Mouse (Mus musculus) left cerebral cortex, postnatal 14 days (tissue): ENCODE data around the gene Sp1. TPM values are rescaled to one million over a fixed set of nuclear protein-coding genes. Genes with fewer than 3 reads are reported as not detected.

ENCODE experiments used
- DNase-seq, 2 experiments: peaks; one replicate each; pipeline ENCODE4 v3.0.0; 2021 to 2022; ENCODE audit warnings: low spot score in 2 of 2, mixed read lengths in 1 of 2
- intact Hi-C: fragments of 180-260 bp; cut with DNase I; formaldehyde crosslinking; loops from one replicate; pipeline ENCODE4 v1.15.1; 2025
- long read RNA-seq, 2 experiments: library from polyadenylated mRNA; stranded (forward); transcript quantifications; one replicate each; pipeline ENCODE4 v2.0.0; 2021
- total RNA-seq, 2 experiments: library from RNA; stranded (reverse); gene quantifications; 2 replicates each; pipeline ENCODE4 v1.2.3; 2021

Gene Sp1
- total RNA-seq, result 10 to 100 TPM; 23.2 to 24.5 TPM
- long read RNA-seq, experiment 1, partial matches to known transcripts, result 0 of 1 reads
- long read RNA-seq, experiment 1, other reads (novel, unspliced or antisense), result 1 of 1 reads
- long read RNA-seq, experiment 2, partial matches to known transcripts, result 0 of 2 reads
- long read RNA-seq, experiment 2, other reads (novel, unspliced or antisense), result 2 of 2 reads

DNA sequence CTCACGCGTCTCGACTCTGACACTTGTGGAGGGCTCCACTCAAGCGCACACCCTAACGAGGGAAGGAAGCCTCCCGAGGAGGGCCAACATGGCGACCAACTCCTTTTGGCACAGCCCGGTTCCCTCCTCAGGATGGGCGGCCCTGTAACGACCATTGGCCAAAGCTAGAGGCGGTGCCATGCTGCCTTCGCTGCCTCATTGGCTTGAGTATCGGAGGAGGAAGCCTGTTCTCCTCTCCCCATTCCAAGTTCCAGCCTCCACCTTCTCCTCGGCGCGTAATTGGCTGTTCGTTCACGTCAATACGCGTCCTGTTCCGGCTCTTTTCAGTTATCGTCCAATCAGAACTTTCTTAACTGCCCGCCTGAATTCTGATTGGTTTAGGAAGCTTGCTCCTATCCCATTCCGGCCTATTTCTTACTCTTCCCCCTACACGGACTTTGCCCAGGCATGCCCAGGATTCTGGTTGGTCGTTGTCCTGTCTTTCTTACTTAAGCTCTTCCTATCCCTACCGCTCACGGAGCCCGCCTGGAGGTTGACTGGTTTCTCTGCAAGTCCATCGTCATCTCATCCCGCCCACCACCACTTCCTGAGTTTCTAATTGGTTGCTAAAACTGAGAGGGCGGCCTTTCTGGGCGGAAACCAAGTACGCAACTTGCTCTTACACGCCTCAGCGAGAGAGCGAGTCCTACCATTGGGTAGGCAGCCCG is at the start of gene Sp1:
Gene Sp1, plus strand, starts transcription at position 655 of the 707 bp plus-strand sequence.
- peak; percentile 99 to 100 for DNase-seq
- intact Hi-C loops, result no loop called here

DNA sequence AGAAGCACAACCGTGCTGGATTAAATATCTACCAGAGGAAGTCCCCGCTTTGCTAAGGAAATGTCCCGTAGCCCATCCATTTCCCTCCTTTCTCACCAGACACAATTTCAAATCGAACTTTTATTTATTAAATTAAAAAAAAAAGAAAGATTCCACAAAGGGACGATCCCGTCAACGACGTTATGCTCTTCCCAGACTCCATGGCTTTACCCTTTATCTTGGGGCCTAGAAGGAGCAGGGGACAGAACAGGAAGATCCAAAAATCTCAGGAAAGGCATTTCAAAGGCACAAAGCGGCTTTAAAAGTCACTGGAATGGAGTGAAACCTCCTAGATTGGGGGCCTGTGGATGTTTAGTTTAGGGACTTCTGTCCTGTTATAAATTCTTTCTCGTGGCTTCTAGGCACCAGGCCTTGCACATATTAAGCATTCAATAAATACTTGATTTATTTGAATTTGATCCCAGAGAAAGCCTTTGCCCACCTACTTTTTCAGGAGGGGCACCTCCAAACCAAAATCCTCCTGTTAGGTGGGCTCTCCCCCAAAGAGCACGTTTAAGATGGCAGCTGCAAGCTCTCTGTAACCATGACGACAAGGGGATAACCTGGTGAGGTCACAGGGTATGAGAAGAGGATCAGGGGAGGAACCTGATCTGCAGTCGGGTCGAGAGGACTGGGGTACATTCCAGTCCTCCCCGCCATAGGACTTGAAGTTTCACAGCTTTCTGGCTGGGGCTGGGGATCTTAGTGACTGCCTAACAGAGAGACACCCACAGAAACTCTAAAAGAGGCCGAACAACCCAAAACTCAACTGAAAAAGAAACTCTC is 49.2 kb upstream of the Sp1 start:
- DNase-seq, result no peak
- intact Hi-C loops, result no loop called here

GRCm38 (mm10) chr15:102358126-102358525 is 47.8 kb upstream of the Sp1 start:
- intact Hi-C loops, result no loop called here
- no peak for DNase-seq

- no peak for DNase-seq
- intact Hi-C loops, result no loop called here
Measured at GRCm38 (mm10) chr15:102358834-102359233, 47.1 kb upstream of the Sp1 start.

DNA sequence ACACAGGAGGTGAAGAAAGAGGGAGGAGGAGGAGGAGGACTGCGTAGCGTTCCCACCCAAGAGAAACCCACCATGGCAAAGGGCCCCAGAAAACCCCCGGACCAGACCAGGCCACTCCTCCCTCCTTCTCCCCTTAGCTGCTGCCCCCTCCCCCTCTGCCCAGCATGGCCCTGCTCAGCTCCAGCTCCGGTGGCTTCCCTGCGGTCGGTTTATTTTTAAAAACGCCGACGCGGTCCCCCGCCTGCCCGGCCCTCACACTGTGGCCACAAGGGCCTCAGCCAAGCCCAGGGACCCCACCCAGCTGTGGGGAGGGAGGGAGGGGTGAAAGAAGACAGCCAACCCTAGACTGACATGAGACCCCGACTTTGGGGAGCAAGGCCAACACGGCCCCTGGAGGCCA is 43.3 kb upstream of the Sp1 start:
- DNase-seq, result no peak
- intact Hi-C loops, result no loop called here

- intact Hi-C loops, result no loop called here
- no peak for DNase-seq
Measured at GRCm38 (mm10) chr15:102364678-102365077, 41.3 kb upstream of the Sp1 start.

DNA sequence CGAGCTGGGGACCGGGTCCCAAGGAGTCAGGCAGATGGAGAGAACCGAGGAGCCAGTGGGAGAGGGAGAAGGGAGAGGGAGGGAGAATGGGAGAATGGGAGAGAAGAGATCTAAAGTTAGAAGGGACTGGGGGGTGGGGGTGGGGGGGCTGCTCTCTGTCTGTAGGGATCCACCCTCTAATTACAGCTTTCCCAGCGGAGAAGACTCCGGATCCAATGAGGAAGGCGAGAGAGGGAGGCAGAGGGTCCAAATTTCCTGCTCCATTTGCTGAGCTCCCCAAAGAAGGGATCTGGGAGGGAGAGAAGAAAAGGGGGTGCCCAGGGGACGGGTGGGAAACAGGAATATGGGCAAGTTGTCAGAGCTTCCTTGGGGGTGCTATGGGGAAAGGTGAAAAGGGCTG is 39.7 kb upstream of the Sp1 start:
- no peak for DNase-seq
- intact Hi-C loops, result no loop called here

- DNase-seq, result no peak
- intact Hi-C loops, result no loop called here
Measured at GRCm38 (mm10) chr15:102366733-102367344, 39.1 kb upstream of the Sp1 start, which contains the start of gene Sp7. TSS of gene Sp7 (minus strand) at chr15:102367182.

DNA sequence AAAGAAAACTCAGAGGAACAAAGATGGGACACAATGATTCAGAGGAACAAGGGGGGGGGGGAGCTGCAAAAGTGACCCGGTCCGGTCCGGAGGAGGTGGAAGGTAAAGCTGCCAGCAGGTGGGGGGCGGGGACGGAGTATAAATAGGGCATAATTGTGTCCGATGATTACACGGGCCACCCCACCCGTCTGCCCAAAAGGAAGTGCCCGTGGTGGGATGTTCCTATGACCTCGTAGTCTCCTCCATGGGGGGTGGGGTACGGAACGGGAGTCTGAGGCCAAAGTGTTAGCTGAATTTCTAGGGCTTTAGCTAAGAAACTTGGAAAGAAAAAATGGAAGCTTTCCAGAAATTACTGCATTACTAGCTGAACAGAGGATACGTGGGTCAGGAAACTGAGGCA is 36.0 kb upstream of the Sp1 start:
- DNase-seq, result no peak
- intact Hi-C loops, result no loop called here

GRCm38 (mm10) chr15:102370727-102371126 is 35.2 kb upstream of the Sp1 start:
- DNase-seq, result no peak
- intact Hi-C loops, result no loop called here

DNA sequence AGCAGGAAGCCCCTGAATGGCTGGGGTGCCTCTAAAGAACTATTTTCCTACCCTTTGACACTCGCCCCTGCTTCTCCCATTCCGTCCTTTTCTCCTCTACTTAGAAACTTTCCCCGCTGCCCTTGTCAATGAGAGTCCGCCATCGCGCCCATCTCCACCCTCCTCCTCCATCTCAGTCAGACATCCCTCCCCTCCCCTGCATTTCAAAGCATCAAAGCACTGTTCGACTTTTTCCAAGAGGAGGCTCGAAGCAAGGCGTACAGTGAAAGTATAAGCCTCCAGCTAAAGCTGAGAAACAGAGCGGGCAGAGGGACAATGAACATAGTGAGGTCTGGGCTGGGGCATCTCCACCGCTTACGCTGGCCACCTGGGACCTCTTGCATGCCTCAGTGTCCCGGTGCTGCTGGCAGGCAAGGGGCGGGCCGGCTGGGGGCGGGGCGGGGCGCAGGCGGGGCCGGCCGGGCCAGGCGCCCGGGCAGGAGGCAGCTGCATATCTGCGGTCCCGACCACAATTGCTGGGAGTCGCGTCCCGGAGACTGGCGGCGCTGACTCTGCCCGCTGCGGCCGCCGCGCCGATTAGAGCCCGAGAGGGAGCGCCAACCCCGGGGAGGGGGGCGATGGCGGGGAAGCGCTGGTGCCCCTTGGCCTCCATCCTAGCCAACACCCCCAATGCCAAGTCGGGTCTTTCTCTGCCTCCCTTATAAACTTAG is 29.3 kb upstream of the Sp1 start:
- no peak for DNase-seq
- intact Hi-C loops, result loop anchor here (2.0 kb wide), 1 partner anchor 22 kb away; no protein-coding TSS in a partner anchor

DNA sequence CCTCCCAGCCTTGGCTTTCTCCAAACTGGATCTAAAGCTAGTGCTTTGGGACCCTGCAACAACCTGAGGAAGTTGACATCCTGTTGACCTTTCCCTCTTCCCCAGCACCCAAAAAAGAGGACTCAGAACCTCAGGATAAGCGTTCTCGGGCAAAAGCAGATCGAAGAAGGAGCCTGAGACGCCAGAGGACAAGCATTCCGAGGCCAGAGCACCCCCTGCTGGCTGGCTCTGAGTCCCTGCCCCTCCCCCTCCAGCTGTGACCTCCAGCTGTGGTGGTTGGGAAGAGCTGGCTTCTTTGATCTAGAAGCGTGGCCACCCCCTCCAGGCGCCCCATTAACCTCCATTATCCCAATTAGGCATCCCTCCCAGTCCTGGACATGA is 28.8 kb upstream of the Sp1 start:
- intact Hi-C loops, result loop anchor here (2.0 kb wide), 1 partner anchor 22 kb away; no protein-coding TSS in a partner anchor
- DNase-seq, result peak; percentile 80 to 83

DNA sequence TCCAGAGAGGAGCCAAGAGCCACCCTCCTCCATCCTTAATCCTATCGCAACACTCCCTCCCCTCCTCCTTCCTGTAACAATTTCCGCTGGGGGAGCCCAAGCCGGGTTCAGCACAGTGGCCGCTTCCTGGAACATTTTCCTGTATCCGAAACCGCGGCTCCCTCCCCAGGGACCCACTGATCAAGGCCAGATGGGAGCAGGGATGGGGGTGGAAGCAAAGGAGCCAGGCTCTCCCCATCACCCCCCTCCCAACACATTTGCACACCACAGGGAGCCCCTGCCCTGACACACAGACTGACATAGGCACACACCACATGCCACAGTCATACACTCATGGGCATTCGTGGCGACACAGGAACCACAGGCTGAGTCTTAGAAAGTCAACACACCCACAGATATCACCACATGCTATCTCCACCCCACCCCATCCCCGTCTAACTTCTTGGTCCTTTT is 28.1 kb upstream of the Sp1 start:
- DNase-seq, result no peak
- intact Hi-C loops, result loop anchor here (2.0 kb wide), 1 partner anchor 23 kb away; no protein-coding TSS in a partner anchor

GRCm38 (mm10) chr15:102381575-102381974 is 24.4 kb upstream of the Sp1 start:
- intact Hi-C loops, result loop anchor here (1.0 kb wide), 2 partner anchors 40 to 61 kb away; no protein-coding TSS in a partner anchor
- DNase-seq, result peak; percentile 79 to 88

DNA sequence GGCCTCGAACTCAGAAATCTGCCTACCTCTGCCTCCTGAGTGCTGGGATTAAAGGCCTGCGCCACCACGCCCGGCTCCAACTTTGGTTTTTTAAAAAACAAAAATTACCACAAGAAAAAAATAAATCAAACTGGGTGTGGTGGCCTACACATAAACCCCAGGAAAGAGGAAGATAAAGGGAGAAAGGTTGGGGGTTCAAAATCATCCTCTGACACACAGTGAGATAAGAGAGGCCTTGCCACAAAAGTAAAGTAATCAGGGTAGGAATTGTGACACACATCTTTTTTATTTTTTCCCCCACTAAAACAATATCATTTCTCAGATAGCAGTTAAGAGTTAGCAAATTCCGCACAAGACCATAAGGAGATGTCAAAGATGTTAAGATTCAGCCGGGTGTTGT is 22.3 kb upstream of the Sp1 start:
- intact Hi-C loops, result no loop called here

DNA sequence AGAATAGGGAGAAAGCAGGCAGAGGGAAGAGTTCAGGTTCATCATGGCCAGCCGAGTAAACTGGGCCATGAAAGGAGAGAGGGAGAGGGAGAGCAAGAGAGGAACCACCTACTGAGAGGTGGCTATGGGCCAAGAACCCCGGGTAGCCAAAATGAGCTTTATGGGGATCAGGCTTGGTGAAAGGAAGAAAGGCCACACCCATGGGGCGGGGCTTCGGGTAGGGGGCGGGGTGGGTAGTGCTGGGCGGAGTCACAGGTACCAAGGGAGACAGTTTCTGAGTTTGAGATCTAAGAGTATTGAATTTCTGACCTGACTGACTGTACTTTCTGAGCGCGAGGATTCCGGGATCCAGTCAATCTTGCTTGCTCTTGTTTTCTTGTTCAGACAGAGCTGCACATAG is 19.3 kb upstream of the Sp1 start:
- intact Hi-C loops, result no loop called here
- DNase-seq, result no peak

More for the DNA sequence above, 22.3 kb upstream of the Sp1 start:
- no peak for DNase-seq

GRCm38 (mm10) chr15:102388942-102389341 is 17.0 kb upstream of the Sp1 start:
- no peak for DNase-seq
- intact Hi-C loops, result no loop called here

DNA sequence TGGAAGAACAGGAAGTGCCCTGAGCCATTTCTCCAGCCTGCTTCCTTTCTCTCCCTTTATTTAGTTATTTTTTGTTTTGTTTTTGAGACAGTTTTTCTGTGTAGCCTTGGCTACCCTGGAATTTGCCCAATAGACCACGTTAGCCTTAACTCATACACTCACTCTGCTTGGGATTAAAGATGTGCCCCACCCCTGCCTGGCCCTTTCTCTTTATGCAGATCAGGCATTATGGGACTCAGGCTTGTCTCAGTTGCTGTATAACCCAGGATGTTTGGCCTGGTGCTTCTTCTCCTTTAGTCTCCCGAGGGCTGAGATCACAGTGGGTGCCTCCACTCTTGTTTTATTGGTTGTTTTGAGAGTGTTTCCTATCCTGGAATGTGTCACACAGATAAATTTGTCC is 13.4 kb upstream of the Sp1 start:
- intact Hi-C loops, result no loop called here
- DNase-seq, result no peak

DNA sequence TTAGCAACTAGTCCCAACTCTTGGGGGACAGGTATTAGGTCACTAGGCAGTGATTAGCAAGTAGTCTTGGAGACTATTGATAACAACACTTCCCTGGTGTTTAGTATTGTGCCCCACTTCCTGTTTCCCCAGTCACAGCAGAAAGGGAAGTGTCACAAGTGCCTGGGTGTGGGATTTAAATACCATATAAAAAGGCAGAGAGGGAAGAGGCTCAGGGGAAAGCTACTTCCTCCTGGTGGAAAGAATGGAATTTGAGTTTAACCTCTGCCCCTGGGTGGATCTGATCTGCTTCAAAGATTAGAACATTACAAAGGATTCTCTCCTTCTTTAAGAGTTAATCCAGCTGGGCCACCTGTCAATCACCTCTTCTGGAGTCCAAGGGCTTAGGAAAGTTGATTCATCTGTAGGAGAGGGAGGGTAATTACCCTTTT is 12.3 kb upstream of the Sp1 start:
- intact Hi-C loops, result no loop called here
- no peak for DNase-seq
